Mouse (Mus musculus) G1E (cell line): ENCODE measurements around the gene Clcf1. TPM values are rescaled to one million over a fixed set of nuclear protein-coding genes. Genes with fewer than 3 reads are reported as not detected.

Experiments used
- ATAC-seq: 2 replicates; pipeline ENCODE4 v1.8.0; 2016; ENCODE audit warnings: mild to moderate bottlenecking; ENCODE audit not compliant: insufficient number of reproducible peaks, poor library complexity, low FRiP score, severe bottlenecking; ENCODE audit errors: extremely low read depth
- DNase-seq: peaks from one replicate; pipeline ENCODE4 v3.0.0; 2012; ENCODE audit warnings: low spot score
- H3K27me3 ChIP-seq: 2 replicates; pipeline ENCODE4 v1.6.1; 2012; ENCODE audit warnings: mild to moderate bottlenecking, low read length, inconsistent platforms; ENCODE audit not compliant: insufficient read depth
- H3K36me3 ChIP-seq: replicated peaks from 2 replicates; pipeline ENCODE3; 2012; ENCODE audit warnings: mild to moderate bottlenecking, inconsistent platforms
- H3K4me1 ChIP-seq: 2 replicates; pipeline ENCODE4 v1.6.1; 2012; ENCODE audit warnings: low read depth, low read length, inconsistent platforms, mixed read lengths; ENCODE audit not compliant: insufficient read depth
- H3K4me3 ChIP-seq: 2 replicates; pipeline ENCODE4 v1.5.1; 2012; ENCODE audit warnings: low read depth, mild to moderate bottlenecking, inconsistent platforms, low read length, moderate library complexity, mixed read lengths
- H3K9me3 ChIP-seq: replicated peaks from 2 replicates; pipeline ENCODE4 v1.6.1; 2012; ENCODE audit warnings: inconsistent platforms
- CTCF ChIP-seq: IDR thresholded peaks from 2 replicates; pipeline ENCODE4 v1.5.1; 2012; ENCODE audit warnings: low read depth, low read length, inconsistent platforms, mixed read lengths
- GATA1 ChIP-seq: IDR thresholded peaks from 2 replicates; pipeline ENCODE4 v1.6.1; 2012; ENCODE audit warnings: borderline replicate concordance, low read length, inconsistent platforms, mixed read lengths
- GATA2 ChIP-seq: IDR thresholded peaks from 2 replicates; pipeline ENCODE4 v1.6.1; 2012; ENCODE audit warnings: low read depth, low read length, inconsistent platforms, borderline replicate concordance
- POLR2AphosphoS5 ChIP-seq: IDR thresholded peaks from 2 replicates; pipeline ENCODE4 v1.6.1; 2012; ENCODE audit warnings: low read depth, low read length, inconsistent platforms; ENCODE audit not compliant: insufficient replicate concordance
- TAL1 ChIP-seq: conservative IDR thresholded peaks from 2 replicates; pipeline ENCODE4 v1.6.1; 2012; ENCODE audit warnings: low read depth, low read length, inconsistent platforms, mixed read lengths
- polyA plus RNA-seq: library from polyadenylated mRNA; stranded (reverse); fragments of >175 nt; gene quantifications from 2 replicates; pipeline ENCODE4 v1.2.3, GENCODE M21; 2012
- total RNA-seq, 2 experiments: library from RNA; stranded (forward) in 1 of 2; stranded (reverse) in 1 of 2; fragments of 200-1000 nt in 1 of 2; fragments of >200 nt in 1 of 2; fragmentation: Nextera tagmentation in 1 of 2; gene quantifications; 2 replicates each; pipeline ENCODE4 v1.2.3; 2014 to 2017

The Clcf1 gene
- total and polyA plus RNA-seq, 3 experiments, result 0.27 TPM; not detected in 2

- peak; percentile 45; the same call in 1 of the 2 replicates for ATAC-seq
- DNase-seq, result peak; percentile 79
- TF ChIP-seq GATA2, result no peak
- TF ChIP-seq CTCF, result peak; percentile 83
Observed at GRCm38 (mm10) chr19:4206971-4207370, 7.1 kb upstream of the Clcf1 start.

GRCm38 (mm10) chr19:4208563-4208962 lies 5.5 kb upstream of the Clcf1 start:
- no peak for DNase-seq
- no peak for TF ChIP-seq GATA1
- TF ChIP-seq CTCF, result no peak
- TF ChIP-seq TAL1, result no peak
- Histone ChIP-seq H3K36me3 (no peaks in the 10 kb centered on the region), H3K4me1 (peaks cover 18% of the 10 kb centered on the region), H3K9me3 (no peaks in the 10 kb centered on the region), H3K4me3 (no peak overlapping the region; the same call in 1 of the 2 replicates), H3K27me3 (peaks cover 87% of the 10 kb centered on the region)
- no peak for ATAC-seq

More at GRCm38 (mm10) chr19:4206971-4207370, 7.1 kb upstream of the Clcf1 start:
- peaks cover 77% of the 10 kb centered on the region for H3K27me3 ChIP-seq
- no peak overlapping the region for H3K4me3 ChIP-seq
- H3K9me3 ChIP-seq, result no peaks in the 10 kb centered on the region
- H3K36me3 ChIP-seq, result no peaks in the 10 kb centered on the region
- peaks cover 26% of the 10 kb centered on the region for H3K4me1 ChIP-seq

- Histone ChIP-seq H3K4me1 (peaks cover 39% of the 10 kb centered on the region), H3K27me3 (peaks cover 90% of the 10 kb centered on the region), H3K4me3 (no peak overlapping the region), H3K9me3 (no peaks in the 10 kb centered on the region), H3K36me3 (no peaks in the 10 kb centered on the region)
- ATAC-seq (no peak), DNase-seq (no peak)
- no peak for TF ChIP-seq CTCF
- TF ChIP-seq GATA2, result no peak
- no peak for TF ChIP-seq GATA1
- TF ChIP-seq POLR2AphosphoS5, result no peak
- TF ChIP-seq TAL1, result no peak
Observed at GRCm38 (mm10) chr19:4211891-4212588, 2.0 kb upstream of the Clcf1 start.

GRCm38 (mm10) chr19:4213524-4213974 lies 489 bp upstream of the Clcf1 start:
- no peak for DNase-seq
- Histone ChIP-seq H3K4me1 (peaks cover 33% of the 10 kb centered on the region), H3K36me3 (no peaks in the 10 kb centered on the region), H3K4me3 (peak overlapping the region; percentile 60; the same call in 1 of the 2 replicates), H3K27me3 (peaks cover 92% of the 10 kb centered on the region), H3K9me3 (no peaks in the 10 kb centered on the region)
- ATAC-seq, result no peak
- TF ChIP-seq CTCF (no peak), GATA1 (no peak), TAL1 (no peak), GATA2 (no peak), POLR2AphosphoS5 (no peak)

- Histone ChIP-seq H3K36me3 (no peaks in the 10 kb centered on the region), H3K27me3 (peaks cover 89% of the 10 kb centered on the region), H3K4me3 (peak overlapping the region; percentile 60; the same call in 1 of the 2 replicates), H3K4me1 (peaks cover 26% of the 10 kb centered on the region), H3K9me3 (no peaks in the 10 kb centered on the region)
- TF ChIP-seq CTCF (no peak), GATA2 (no peak), POLR2AphosphoS5 (no peak), GATA1 (no peak), TAL1 (no peak)
- ATAC-seq, result no peak
- no peak for DNase-seq
Observed at GRCm38 (mm10) chr19:4214771-4215450, 873 bp downstream of the Clcf1 start.

GRCm38 (mm10) chr19:4215451-4215840 lies 1.4 kb downstream of the Clcf1 start:
- TF ChIP-seq GATA2 (no peak), TAL1 (no peak), GATA1 (no peak), CTCF (no peak), POLR2AphosphoS5 (no peak)

More at GRCm38 (mm10) chr19:4215451-4215840, 1.4 kb downstream of the Clcf1 start:
- H3K4me3 ChIP-seq, result no peak overlapping the region; the same call in 1 of the 2 replicates
- peaks cover 32% of the 10 kb centered on the region for H3K4me1 ChIP-seq
- ATAC-seq, result no peak
- no peak for DNase-seq
- H3K27me3 ChIP-seq, result peaks cover 89% of the 10 kb centered on the region
- H3K9me3 ChIP-seq, result no peaks in the 10 kb centered on the region
- no peaks in the 10 kb centered on the region for H3K36me3 ChIP-seq
